Mouse (Mus musculus): ENCODE results near the gene Cnn1.

Cnn1 gene

GRCm38 (mm10) chr9:22131226-22131981, 32.4 kb downstream of the Cnn1 start:
- DNase-seq = peak; percentile 68 to 77

GRCm38 (mm10) chr9:22132220-22132619, 33.2 kb downstream of the Cnn1 start:
- DNase-seq = no peak

GRCm38 (mm10) chr9:22134246-22134890, 35.4 kb downstream of the Cnn1 start:
- no peak for DNase-seq

GRCm38 (mm10) chr9:22134988-22135643, 36.1 kb downstream of the Cnn1 start:
- no peak for DNase-seq

- DNase-seq = no peak
Observed at GRCm38 (mm10) chr9:22135644-22136390, 36.8 kb downstream of the Cnn1 start, which contains the start of gene Acp5. Gene Acp5, minus strand, starts transcription at chr9:22135711.

GRCm38 (mm10) chr9:22136765-22137547, 37.9 kb downstream of the Cnn1 start:
- DNase-seq = no peak

GRCm38 (mm10) chr9:22138480-22138879, 39.5 kb downstream of the Cnn1 start:
- DNase-seq = peak in 1 of 2 experiments; percentile 48

- no peak for DNase-seq
Observed at GRCm38 (mm10) chr9:22139746-22140145, 40.7 kb downstream of the Cnn1 start.

- DNase-seq = peak; percentile 70 to 89
Observed at GRCm38 (mm10) chr9:22143108-22144037, 44.4 kb downstream of the Cnn1 start.

GRCm38 (mm10) chr9:22144304-22144965, 45.4 kb downstream of the Cnn1 start:
- no peak for DNase-seq

GRCm38 (mm10) chr9:22149426-22150248, 50.6 kb downstream of the Cnn1 start:
- DNase-seq = peak; percentile 70 to 76

GRCm38 (mm10) chr9:22150249-22150693, 51.3 kb downstream of the Cnn1 start:
- DNase-seq = peak in 1 of 2 experiments; percentile 67

- DNase-seq = no peak
Observed at GRCm38 (mm10) chr9:22150946-22151345, 51.9 kb downstream of the Cnn1 start.

GRCm38 (mm10) chr9:22153810-22154209, 54.8 kb downstream of the Cnn1 start:
- no peak for DNase-seq

GRCm38 (mm10) chr9:22155614-22156013, 56.6 kb downstream of the Cnn1 start:
- DNase-seq = peak; percentile 51 to 67

- DNase-seq = peak; percentile 99
Observed at GRCm38 (mm10) chr9:22156497-22157245, 57.7 kb downstream of the Cnn1 start, which contains the start of gene Pigyl. Gene Pigyl, plus strand, starts transcription at chr9:22156846.

GRCm38 (mm10) chr9:22157516-22158265, 58.7 kb downstream of the Cnn1 start:
- DNase-seq = no peak
